Mouse (Mus musculus) liver, embryonic 14.5 days (tissue): ENCODE data around the gene Rpgrip1l.

Experiments
- CTCF ChIP-seq: IDR thresholded peaks from 2 replicates; pipeline ENCODE4 v1.5.1; 2016; ENCODE audit warnings: antibody characterized with exemption, low read depth, control low read depth
- EP300 ChIP-seq: IDR thresholded peaks from 2 replicates; pipeline ENCODE4 v1.6.1; 2016; ENCODE audit warnings: antibody characterized with exemption, low read depth

DNA sequence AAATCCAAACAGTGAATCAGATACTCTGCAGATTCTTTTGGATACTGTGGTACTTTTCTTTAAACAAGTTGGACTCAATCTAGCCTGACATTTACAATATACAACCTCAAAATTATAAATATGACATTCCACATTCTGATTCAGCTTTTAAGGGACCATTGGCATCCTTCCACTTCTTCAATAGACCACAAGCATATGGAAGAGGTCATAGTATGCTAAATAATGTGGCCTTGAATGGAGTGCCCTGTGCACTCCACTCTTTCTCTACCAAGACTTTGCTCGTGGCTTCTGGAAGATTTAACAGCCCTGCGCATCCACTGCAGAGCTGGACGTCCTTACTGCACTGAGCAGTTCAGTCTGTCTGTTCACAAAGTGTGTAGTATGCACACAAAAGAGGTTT is 49.1 kb downstream of the Rpgrip1l start:
- TF ChIP-seq CTCF (no peak), EP300 (no peak)
